Mouse (Mus musculus): ENCODE results near the gene Fgfr1op.

Fgfr1op gene

GRCm38 (mm10) chr17:8228622-8229021, 63.3 kb downstream of the Fgfr1op start:
- no peak for DNase-seq (ENCODE audit: low read depth)

- no peak for DNase-seq (ENCODE audit: low read depth)
These were observed 64.3 kb downstream of the Fgfr1op start for GRCm38 (mm10) chr17:8229607-8230006.

GRCm38 (mm10) chr17:8232089-8232488, 66.8 kb downstream of the Fgfr1op start:
- DNase-seq (ENCODE audit: low read depth), result no peak

- no peak for DNase-seq (ENCODE audit: low read depth)
These were observed 68.4 kb downstream of the Fgfr1op start for GRCm38 (mm10) chr17:8233618-8234214.

- no peak for DNase-seq (ENCODE audit: low read depth)
These were observed 69.2 kb downstream of the Fgfr1op start for GRCm38 (mm10) chr17:8234537-8234936.

GRCm38 (mm10) chr17:8235743-8236142, 70.4 kb downstream of the Fgfr1op start, which contains the start of gene Ccr6:
Ccr6 (plus strand) TSS chr17:8236043.
- DNase-seq (ENCODE audit: low read depth), result no peak

GRCm38 (mm10) chr17:8238012-8238710, 72.9 kb downstream of the Fgfr1op start:
- DNase-seq (ENCODE audit: low read depth), result no peak

GRCm38 (mm10) chr17:8239561-8239960, 74.3 kb downstream of the Fgfr1op start:
- no peak for DNase-seq (ENCODE audit: low read depth)

- no peak for DNase-seq (ENCODE audit: low read depth)
These were observed 75.2 kb downstream of the Fgfr1op start for GRCm38 (mm10) chr17:8240517-8240916.

GRCm38 (mm10) chr17:8241645-8242044, 76.3 kb downstream of the Fgfr1op start:
- no peak for DNase-seq (ENCODE audit: low read depth)

GRCm38 (mm10) chr17:8242186-8242585, 76.9 kb downstream of the Fgfr1op start:
- no peak for DNase-seq (ENCODE audit: low read depth)

GRCm38 (mm10) chr17:8244124-8244523, 78.8 kb downstream of the Fgfr1op start:
- no peak for DNase-seq (ENCODE audit: low read depth)

- no peak for DNase-seq (ENCODE audit: low read depth)
These were observed 80.9 kb downstream of the Fgfr1op start for GRCm38 (mm10) chr17:8246102-8246754.
